Mouse (Mus musculus) kidney, embryonic 16.5 days (tissue): ENCODE measurements around the gene Ifi202b. TPM values are rescaled to one million over a fixed set of nuclear protein-coding genes. Genes with fewer than 3 reads are reported as not detected.
"Not testable (repeated sequence)": the region's sequence is repeated elsewhere in the genome, so short reads cannot be mapped to it uniquely, and the experiment has no call there.

Source experiments
- ATAC-seq: fragments of 200-750 bp; cut with Nextera tagmentation; 2 replicates; pipeline ENCODE4 v1.8.0; 2017; ENCODE audit warnings: moderate TSS enrichment; ENCODE audit not compliant: low FRiP score, low TSS enrichment
- H3K27ac ChIP-seq: fragments of 300-500 bp; sonication (generic); 2 replicates; pipeline ENCODE4 v1.5.1; 2014; ENCODE audit warnings: low read length
- H3K27me3 ChIP-seq: fragments of 300-500 bp; sonication (generic); 2 replicates; pipeline ENCODE4 v1.6.1; 2014; ENCODE audit warnings: low read length, control low read depth, mixed read lengths; ENCODE audit not compliant: insufficient read depth
- H3K36me3 ChIP-seq: fragments of 300-500 bp; sonication (generic); 2 replicates; pipeline ENCODE4 v1.6.1; 2014; ENCODE audit warnings: low read length, control low read depth, mixed read lengths; ENCODE audit not compliant: insufficient read depth
- H3K4me1 ChIP-seq: fragments of 300-500 bp; sonication (generic); 2 replicates; pipeline ENCODE4 v1.6.1; 2014; ENCODE audit warnings: low read length, control low read depth, mixed read lengths; ENCODE audit not compliant: insufficient read depth
- H3K4me2 ChIP-seq: fragments of 300-500 bp; sonication (generic); replicated peaks from 2 replicates; pipeline ENCODE4 v1.6.1; 2014; ENCODE audit warnings: low read depth, low read length
- H3K4me3 ChIP-seq: fragments of 300-500 bp; sonication (generic); 2 replicates; pipeline ENCODE4 v1.5.1; 2014; ENCODE audit warnings: mild to moderate bottlenecking, low read length
- H3K9ac ChIP-seq: fragments of 300-500 bp; sonication (generic); replicated peaks from 2 replicates; pipeline ENCODE4 v1.6.1; 2014; ENCODE audit warnings: low read length
- H3K9me3 ChIP-seq: fragments of 300-500 bp; sonication (generic); 2 replicates; pipeline ENCODE4 v1.6.1; 2016; ENCODE audit warnings: low read length, control low read depth
- WGBS: fragments of 180-500 bp; shearing (Covaris S2); extraction: QIAGEN DNeasy Blood & Tissue Kit; methylation state at CpG from one replicate; pipeline ENCODE4 v1.1.7; 2014; 5-methylcytosine and 5-hydroxymethylcytosine counted together
- polyA plus RNA-seq: library from polyadenylated mRNA; unstranded; fragments of >200 nt; fragmentation: Nextera tagmentation; extraction: Ambion mirVana; gene quantifications from 2 replicates; pipeline ENCODE4 v1.2.1, GENCODE M21; 2015

Ifi202b gene
- polyA plus RNA-seq, 1 experiment from 2014 or later = not detected

DNA sequence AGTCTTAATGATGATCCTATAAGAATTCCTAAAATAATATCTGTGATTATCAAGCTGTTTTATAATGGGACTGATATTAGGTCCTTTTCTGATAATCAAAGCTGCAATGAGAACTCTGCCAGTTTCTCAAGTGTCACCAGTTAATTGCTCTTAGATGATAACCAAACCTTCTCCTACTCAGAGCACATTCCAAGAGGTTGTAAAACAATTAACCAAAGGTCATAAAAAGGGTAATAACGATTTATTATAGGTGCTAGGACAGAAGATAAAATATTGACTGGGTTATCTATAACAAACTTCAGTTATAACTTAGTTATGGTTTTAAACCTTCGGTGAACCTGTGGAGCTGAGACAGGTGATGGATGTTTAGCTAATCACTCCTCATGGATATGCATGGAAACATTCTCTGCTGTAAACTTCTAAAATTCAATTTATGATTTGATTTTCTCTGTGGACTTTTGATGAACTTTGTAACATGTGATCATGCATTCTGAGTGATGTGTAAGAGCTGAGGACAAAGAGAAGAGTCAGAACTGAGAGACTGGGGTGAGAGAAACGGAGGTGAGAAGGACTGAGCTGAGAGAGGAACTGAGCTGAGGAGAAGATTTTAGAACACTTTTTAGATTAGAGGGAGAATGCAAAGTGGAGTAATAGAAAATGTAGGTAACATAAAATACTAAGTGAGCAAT, 26.6 kb downstream of the Ifi202b start:
- H3K27ac ChIP-seq, H3K27me3 ChIP-seq, H3K9me3 ChIP-seq, H3K4me3 ChIP-seq, H3K36me3 ChIP-seq, H3K9ac ChIP-seq, H3K4me2 ChIP-seq, ATAC-seq, H3K4me1 ChIP-seq: not testable (repeated sequence)
- WGBS = 32% methylated on average over 3 of the region's 3 CpGs

DNA sequence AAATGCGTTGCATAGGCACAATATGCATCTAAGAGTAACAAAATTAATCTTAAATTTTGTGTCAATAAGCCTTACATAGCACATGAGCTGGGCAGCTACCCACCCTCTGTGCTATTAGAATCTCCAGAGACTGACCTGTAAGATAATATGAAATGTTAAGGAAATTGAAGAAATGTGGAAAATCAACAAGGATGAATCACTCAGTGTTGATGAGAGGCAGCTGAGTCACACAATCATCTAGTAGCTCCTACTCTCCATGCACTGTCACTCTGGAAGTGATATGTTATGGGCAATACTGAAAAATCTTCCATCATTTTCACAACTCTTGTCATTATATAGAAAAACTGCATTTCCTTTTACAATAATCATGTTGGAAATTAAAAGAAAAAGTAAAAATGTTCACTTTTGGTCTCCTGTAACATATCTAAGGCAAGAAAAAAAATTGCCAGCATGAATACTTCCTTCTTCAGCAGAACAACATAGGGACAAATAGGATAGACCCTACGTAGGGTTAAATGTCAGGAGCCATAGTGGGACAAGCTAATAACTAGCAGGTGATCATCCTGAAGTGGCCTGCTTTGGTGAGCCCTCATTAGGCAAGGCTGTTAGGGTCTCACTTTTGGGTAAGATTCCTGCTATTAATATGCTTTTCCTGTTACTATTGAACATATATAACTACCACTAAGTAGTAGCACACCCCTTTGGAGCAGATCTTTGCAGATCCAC, 27.3 kb downstream of the Ifi202b start:
- no peak overlapping the region for H3K4me2 ChIP-seq
- H3K4me3 ChIP-seq = no peak overlapping the region
- H3K9me3 ChIP-seq = no peaks in the 10 kb centered on the region
- no peaks in the 10 kb centered on the region for H3K27me3 ChIP-seq
- no peaks in the 10 kb centered on the region for H3K36me3 ChIP-seq
- ATAC-seq = no peak
- no peak overlapping the region for H3K27ac ChIP-seq
- no peaks in the 10 kb centered on the region for H3K4me1 ChIP-seq
- H3K9ac ChIP-seq = no peak overlapping the region
- WGBS = 86% methylated on average over 2 of the region's 2 CpGs

DNA sequence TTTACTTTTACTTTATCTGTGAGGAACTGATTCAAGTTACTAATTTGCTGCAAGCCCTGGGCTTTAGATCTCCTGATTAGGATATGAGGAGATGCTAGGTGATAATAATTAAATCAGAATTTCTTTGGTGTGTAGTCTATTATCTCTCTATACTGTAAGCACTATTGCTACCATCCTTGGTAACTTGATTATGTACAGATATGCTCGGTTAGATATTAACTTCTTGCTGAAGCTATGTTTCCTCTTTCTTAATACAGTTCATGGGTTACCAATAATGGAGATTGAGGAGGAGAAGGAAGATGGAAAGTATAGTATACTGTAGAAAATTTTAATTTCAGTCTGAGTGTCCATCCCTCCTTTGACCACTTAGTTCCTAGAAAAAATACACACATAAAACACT, 29.0 kb downstream of the Ifi202b start:
- 82% methylated on average over 1 of the region's 1 CpGs for WGBS

DNA sequence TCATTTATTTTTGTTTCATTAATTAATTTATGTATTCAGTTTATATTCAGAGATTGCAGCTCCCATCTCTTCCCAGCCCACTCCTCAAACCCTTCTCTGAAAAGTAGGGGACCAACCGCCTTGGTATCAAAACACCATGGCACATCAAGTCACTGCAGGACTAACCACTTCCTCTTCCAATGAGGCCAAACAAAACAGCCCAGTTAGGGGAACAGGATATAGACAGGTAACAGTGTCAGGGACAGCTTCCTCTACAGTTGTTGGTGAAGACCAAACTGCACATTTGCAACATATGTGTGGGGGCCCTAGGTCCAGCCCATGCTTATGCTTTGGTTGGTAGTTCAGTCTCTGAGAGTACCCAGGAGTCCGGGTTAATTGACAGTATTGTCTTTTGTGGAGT, 33.5 kb downstream of the Ifi202b start:
- WGBS = 81% methylated on average over 2 of the region's 2 CpGs
- H3K9me3 ChIP-seq, H3K36me3 ChIP-seq, H3K4me1 ChIP-seq, ATAC-seq, H3K27ac ChIP-seq, H3K9ac ChIP-seq, H3K27me3 ChIP-seq, H3K4me3 ChIP-seq, H3K4me2 ChIP-seq: not testable (repeated sequence)

More for the DNA sequence above, 29.0 kb downstream of the Ifi202b start:
- Histone ChIP-seq H3K27me3 (no peaks in the 10 kb centered on the region), H3K4me1 (no peaks in the 10 kb centered on the region), H3K4me2 (no peak overlapping the region), H3K9ac (no peak overlapping the region), H3K27ac (no peak overlapping the region), H3K9me3 (no peaks in the 10 kb centered on the region), H3K4me3 (no peak overlapping the region), H3K36me3 (no peaks in the 10 kb centered on the region)
- ATAC-seq = no peak

DNA sequence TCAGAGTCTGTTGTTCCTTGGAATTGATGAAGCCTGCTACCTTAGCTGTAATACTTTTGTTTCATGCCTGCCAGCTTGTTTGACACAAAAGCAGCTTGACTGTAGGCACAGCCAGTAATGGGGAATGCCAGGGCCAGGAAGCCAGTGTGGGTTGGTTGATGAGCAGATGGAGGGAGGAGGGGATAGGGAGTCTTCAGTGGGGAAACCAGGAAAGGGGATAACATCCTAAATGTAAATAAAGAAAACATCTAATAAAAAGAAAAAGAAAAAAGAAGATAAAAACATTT, 39.8 kb downstream of the Ifi202b start:
- H3K4me2 ChIP-seq, H3K9me3 ChIP-seq, H3K4me1 ChIP-seq, ATAC-seq, H3K27me3 ChIP-seq, H3K9ac ChIP-seq, H3K4me3 ChIP-seq, H3K36me3 ChIP-seq, H3K27ac ChIP-seq: not testable (repeated sequence)

DNA sequence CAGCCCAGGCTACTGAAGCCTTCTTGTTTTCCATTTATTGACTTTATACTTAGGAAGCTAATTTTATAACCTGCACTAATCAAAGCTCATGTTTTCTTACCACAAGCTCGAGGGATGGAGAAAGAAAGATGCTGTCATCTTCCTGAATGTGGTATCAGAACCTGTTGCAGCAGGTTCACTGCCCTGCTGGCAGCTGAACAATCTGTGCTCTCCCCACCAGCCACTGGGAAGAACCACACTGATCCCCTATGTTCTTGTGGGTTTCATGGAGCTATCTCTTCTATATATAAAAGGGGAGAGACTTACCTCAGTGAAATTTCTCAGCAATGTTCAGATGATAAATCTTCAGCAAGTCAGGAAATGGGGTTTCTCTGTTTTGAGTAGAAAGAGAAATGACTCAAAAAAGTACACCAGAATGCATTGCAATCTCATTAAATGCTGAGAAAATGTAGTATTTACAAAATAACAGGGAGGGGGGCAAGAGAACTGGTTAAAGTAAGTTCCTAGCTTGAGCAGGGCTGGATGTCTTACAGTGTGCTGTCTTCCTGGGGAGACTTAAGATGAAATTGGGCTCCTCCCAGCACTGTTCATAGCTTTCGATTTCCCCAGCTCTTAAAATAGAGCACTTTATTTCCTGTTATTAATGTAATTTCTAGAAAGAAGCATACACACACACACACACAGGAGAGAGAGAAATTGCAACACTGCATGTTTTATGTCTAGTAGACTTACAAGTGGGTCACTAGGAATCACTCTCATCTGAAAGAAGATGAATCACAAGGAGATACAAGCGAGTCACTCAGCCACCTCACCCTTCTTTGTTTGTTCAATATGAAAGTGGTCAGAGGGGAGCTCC, 40.4 kb downstream of the Ifi202b start, which contains the start of the genes Mndal and Ifi203:
Mndal (minus strand) TSS at position 568 of the 856 bp plus-strand sequence.
Ifi203 (minus strand) TSS at position 749 of the 856 bp plus-strand sequence.
- not testable (repeated sequence) for H3K27me3 ChIP-seq, H3K4me2 ChIP-seq, H3K9me3 ChIP-seq, H3K9ac ChIP-seq, H3K4me3 ChIP-seq, H3K27ac ChIP-seq, H3K4me1 ChIP-seq, H3K36me3 ChIP-seq, ATAC-seq
- 68% methylated on average over 3 of the region's 3 CpGs for WGBS

DNA sequence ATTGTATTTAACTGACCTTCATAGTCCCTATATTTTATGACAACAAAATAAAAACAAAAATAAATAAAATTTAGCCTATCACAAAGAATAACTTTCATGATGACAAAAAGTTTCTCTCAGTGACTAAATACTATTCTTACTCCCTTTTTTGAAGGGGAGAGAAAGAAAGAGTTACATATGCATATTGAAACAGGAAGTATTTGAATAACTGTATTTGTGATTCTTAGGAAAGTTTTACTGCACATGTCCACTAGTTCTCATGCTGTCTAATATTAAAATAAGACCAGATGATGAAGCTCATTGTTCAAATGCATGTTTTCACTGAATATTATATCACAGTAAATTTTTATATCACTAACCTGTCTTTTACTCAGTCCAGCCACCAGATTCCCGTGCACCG, 41.0 kb downstream of the Ifi202b start:
- not testable (repeated sequence) for H3K4me3 ChIP-seq, H3K9me3 ChIP-seq, ATAC-seq, H3K36me3 ChIP-seq, H3K4me1 ChIP-seq, H3K9ac ChIP-seq, H3K4me2 ChIP-seq, H3K27me3 ChIP-seq, H3K27ac ChIP-seq
- 89% methylated on average over 2 of the region's 2 CpGs for WGBS

DNA sequence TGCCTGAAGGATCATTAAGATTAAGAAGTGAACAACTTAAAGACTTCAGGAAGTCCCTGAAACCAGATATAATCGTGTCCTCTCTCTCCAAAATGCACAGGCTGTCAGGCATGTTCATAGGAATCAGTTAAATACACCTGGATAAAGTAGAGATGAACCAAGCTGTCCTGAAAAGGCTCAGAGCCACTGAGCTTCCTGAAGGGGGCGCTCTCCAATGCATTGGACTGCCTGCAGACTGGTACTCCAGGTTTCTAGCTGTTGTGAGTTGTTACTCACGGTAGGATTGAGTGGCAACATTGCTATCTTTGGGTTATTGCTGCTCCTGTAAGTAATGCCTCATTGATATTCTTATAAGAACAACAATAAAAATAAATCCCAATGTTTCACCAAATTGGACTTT, 63.3 kb downstream of the Ifi202b start:
- WGBS = 74% methylated on average over 2 of the region's 3 CpGs

DNA sequence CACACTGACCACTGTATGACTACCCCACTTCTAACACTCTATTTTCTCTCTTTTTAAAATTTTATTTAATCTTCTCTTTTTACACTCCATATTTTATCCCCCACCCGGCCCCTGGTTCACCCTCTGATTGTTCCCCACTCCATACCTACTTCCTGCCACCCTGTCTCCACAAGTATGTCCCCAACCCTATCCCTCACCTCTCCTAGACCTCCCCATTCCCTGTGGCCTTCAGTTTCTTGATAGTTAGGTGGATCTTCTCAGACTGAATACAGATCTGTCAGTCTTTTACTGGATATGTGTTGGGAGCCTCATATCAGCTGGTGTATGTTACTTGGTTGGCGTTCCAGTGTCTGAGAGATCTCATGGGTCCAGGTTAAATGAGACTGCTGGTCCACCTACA, 68.0 kb downstream of the Ifi202b start:
- H3K4me3 ChIP-seq = no peak overlapping the region
- no peak overlapping the region for H3K9ac ChIP-seq
- no peaks in the 10 kb centered on the region for H3K9me3 ChIP-seq
- no peak overlapping the region for H3K4me2 ChIP-seq
- H3K27me3 ChIP-seq = no peaks in the 10 kb centered on the region
- 91% methylated on average over 2 of the region's 2 CpGs for WGBS
- ATAC-seq = no peak
- no peaks in the 10 kb centered on the region for H3K36me3 ChIP-seq
- H3K4me1 ChIP-seq = no peaks in the 10 kb centered on the region
- no peak overlapping the region for H3K27ac ChIP-seq

More for the DNA sequence above, 63.3 kb downstream of the Ifi202b start:
- ATAC-seq, H3K4me1 ChIP-seq, H3K27me3 ChIP-seq, H3K4me3 ChIP-seq, H3K36me3 ChIP-seq, H3K4me2 ChIP-seq, H3K9ac ChIP-seq, H3K27ac ChIP-seq, H3K9me3 ChIP-seq: not testable (repeated sequence)
